Mouse (Mus musculus): ENCODE results near the gene Olfr629.

DNA sequence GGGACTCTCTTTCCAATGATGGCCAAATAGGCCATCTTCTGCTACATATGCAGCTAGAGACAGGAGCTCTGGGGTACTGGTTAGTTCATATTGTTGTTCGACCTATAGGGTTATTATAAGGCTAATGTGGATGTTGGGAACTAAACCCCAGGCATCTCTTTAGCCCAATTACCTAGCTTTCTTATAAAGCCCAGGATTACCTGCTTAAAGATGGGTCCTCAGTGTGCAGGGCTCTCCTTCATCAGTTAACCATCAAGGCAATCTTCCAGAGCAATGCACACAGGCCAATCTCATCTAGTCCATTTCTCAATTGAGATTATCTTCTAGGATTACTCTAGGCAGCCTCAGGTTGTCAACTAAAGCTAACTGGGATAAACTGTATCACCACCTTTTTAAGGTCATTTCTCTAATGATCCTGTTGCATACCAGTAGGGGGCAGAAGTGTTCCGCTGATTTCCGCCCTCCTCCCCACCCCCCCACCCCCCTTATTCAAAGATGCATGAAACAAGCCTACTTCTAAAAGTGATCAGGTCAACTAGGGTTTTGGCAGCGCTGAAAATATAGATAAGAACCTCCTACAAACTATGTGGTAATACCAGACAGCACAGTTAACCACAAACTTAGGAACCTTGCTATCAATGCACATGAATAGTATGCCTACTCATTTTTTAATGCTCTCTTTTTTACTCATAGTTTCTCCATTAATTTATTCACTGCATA, 48.1 kb upstream of the Olfr629 start:
- TF ChIP-seq CEBPB (IDR thresholded peaks at IDR 0.05; ENCODE audit: low read depth) (no peak), CTCF (IDR thresholded peaks at IDR 0.05; ENCODE audit: control insufficient read depth, insufficient read depth, insufficient read length) (no peak), MYOD1 (IDR thresholded peaks at IDR 0.05; ENCODE audit: control insufficient read depth, insufficient read length, low read depth) (no peak)

Measured in C2C12 (cell line).